Mouse (Mus musculus) olfactory bulb, adult 2 months (tissue): ENCODE results near the gene A4galt.
"Not testable (repeated sequence)": the region's sequence is repeated elsewhere in the genome, so short reads cannot be mapped to it uniquely, and the experiment has no call there.

Source experiments
- CTCF ChIP-seq: fragments of 200-500 bp; IDR thresholded peaks from 2 replicates; pipeline ENCODE4 v1.5.1; 2012; ENCODE audit warnings: low read depth, mild to moderate bottlenecking, low read length, moderate library complexity; ENCODE audit not compliant: insufficient read depth
- POLR2A ChIP-seq: fragments of 200-500 bp; IDR thresholded peaks from 2 replicates; pipeline ENCODE4 v1.6.1; 2012; ENCODE audit warnings: mild to moderate bottlenecking, low read depth, low read length, moderate library complexity; ENCODE audit not compliant: insufficient read depth

GRCm38 (mm10) chr15:83274237-83274636, 22.7 kb upstream of the A4galt start:
- TF ChIP-seq CTCF, POLR2A: not testable (repeated sequence)
